Mouse (Mus musculus): ENCODE measurements at regions not wholly inside any gene's neighbourhood (a gene's known extent, or its start where the extent isn't known, plus 50 kb on each side); places are given as distances from the start of the nearest gene placed in this dataset.

GRCm38 (mm10) chr7:129876852-129877223 lies 285.2 kb downstream of the Wdr11 start:
- Histone ChIP-seq H3K4me3 (ENCODE audit: low read depth, low read length) (no peak overlapping the region), H3K4me2 (replicated peaks; ENCODE audit: low read depth, low read length) (no peak overlapping the region), H3K36me3 (ENCODE audit: control insufficient read depth, insufficient read depth, low read length) (no peaks in the 10 kb centered on the region), H3K9me3 (ENCODE audit: control insufficient read depth, low read depth, low read length) (no peaks in the 10 kb centered on the region), H3K27me3 (ENCODE audit: control insufficient read depth, insufficient read depth, low read length) (no peaks in the 10 kb centered on the region), H3K4me1 (ENCODE audit: control insufficient read depth, insufficient read depth, low read length) (peaks cover 19% of the 10 kb centered on the region; the same call in 1 of the 2 replicates), H3K27ac (ENCODE audit: low read length) (0 out of 2 replicates have a peak overlapping the region, but pooled peaks have one; percentile 45), H3K9ac (replicated peaks; ENCODE audit: low read depth, low read length) (no peak overlapping the region)
- no peak for ATAC-seq (ENCODE audit: insufficient number of reproducible peaks, insufficient read depth, low FRiP score, low read depth)

GRCm38 (mm10) chr7:129896291-129896690 lies 304.6 kb downstream of the Wdr11 start:
- Histone ChIP-seq H3K4me1 (ENCODE audit: control insufficient read depth, insufficient read depth, low read length) (0 out of 2 replicates have a peak, but pooled peaks cover 5% of the 10 kb centered on the region), H3K9me3 (ENCODE audit: control insufficient read depth, low read depth, low read length) (no peaks in the 10 kb centered on the region; the same call in 1 of the 2 replicates), H3K27ac (ENCODE audit: low read length) (no peak overlapping the region), H3K27me3 (ENCODE audit: control insufficient read depth, insufficient read depth, low read length) (no peaks in the 10 kb centered on the region), H3K9ac (replicated peaks; ENCODE audit: low read depth, low read length) (no peak overlapping the region), H3K36me3 (ENCODE audit: control insufficient read depth, insufficient read depth, low read length) (no peaks in the 10 kb centered on the region), H3K4me3 (ENCODE audit: low read depth, low read length) (no peak overlapping the region), H3K4me2 (replicated peaks; ENCODE audit: low read depth, low read length) (no peak overlapping the region)
- ATAC-seq (ENCODE audit: insufficient number of reproducible peaks, insufficient read depth, low FRiP score, low read depth) = no peak
- 70% methylated on average over 7 of the region's 7 CpGs for WGBS

- Histone ChIP-seq H3K4me3 (ENCODE audit: low read depth, low read length) (no peak overlapping the region), H3K36me3 (ENCODE audit: control insufficient read depth, insufficient read depth, low read length) (no peaks in the 10 kb centered on the region), H3K9me3 (ENCODE audit: control insufficient read depth, low read depth, low read length) (no peaks in the 10 kb centered on the region), H3K4me2 (replicated peaks; ENCODE audit: low read depth, low read length) (no peak overlapping the region), H3K4me1 (ENCODE audit: control insufficient read depth, insufficient read depth, low read length) (0 out of 2 replicates have a peak, but pooled peaks cover 5% of the 10 kb centered on the region), H3K27ac (ENCODE audit: low read length) (no peak overlapping the region), H3K27me3 (ENCODE audit: control insufficient read depth, insufficient read depth, low read length) (no peaks in the 10 kb centered on the region), H3K9ac (replicated peaks; ENCODE audit: low read depth, low read length) (no peak overlapping the region)
- WGBS = 61% methylated on average over 3 of the region's 3 CpGs
- ATAC-seq (ENCODE audit: insufficient number of reproducible peaks, insufficient read depth, low FRiP score, low read depth) = no peak
Measured at GRCm38 (mm10) chr7:129897511-129897910, 305.8 kb downstream of the Wdr11 start.

DNA sequence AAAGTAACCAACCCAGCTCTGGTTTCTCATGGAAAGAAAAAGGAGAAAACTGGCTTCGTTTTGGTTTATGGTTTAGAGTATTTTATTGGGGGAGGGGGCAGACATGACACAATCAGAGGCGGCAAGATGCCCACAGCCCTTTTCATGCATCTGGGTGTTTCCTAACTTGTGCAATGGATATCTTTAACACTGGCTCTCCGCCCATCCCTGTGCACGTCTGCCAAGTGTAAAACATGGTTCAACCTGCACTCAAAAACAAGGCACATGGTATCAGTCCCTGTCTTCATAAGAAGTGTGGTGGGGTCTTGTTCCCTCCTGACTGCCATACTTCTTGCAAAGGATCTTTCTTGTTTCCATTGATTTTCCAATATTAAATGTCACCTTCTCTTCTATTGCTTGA lies 310.6 kb downstream of the Wdr11 start:
- no peaks in the 10 kb centered on the region for H3K4me1 ChIP-seq (ENCODE audit: control insufficient read depth, insufficient read depth, low read length)
- H3K4me3 ChIP-seq (ENCODE audit: low read depth, low read length) = no peak overlapping the region
- H3K27ac ChIP-seq (ENCODE audit: low read length) = no peak overlapping the region
- H3K4me2 ChIP-seq (replicated peaks; ENCODE audit: low read depth, low read length) = no peak overlapping the region
- no peak for ATAC-seq (ENCODE audit: insufficient number of reproducible peaks, insufficient read depth, low FRiP score, low read depth)
- H3K9me3 ChIP-seq (ENCODE audit: control insufficient read depth, low read depth, low read length) = no peaks in the 10 kb centered on the region
- H3K9ac ChIP-seq (replicated peaks; ENCODE audit: low read depth, low read length) = no peak overlapping the region
- 88% methylated on average over 4 of the region's 4 CpGs for whole genome bisulfite sequencing
- no peaks in the 10 kb centered on the region for H3K36me3 ChIP-seq (ENCODE audit: control insufficient read depth, insufficient read depth, low read length)
- H3K27me3 ChIP-seq (ENCODE audit: control insufficient read depth, insufficient read depth, low read length) = no peaks in the 10 kb centered on the region

- ATAC-seq (ENCODE audit: insufficient number of reproducible peaks, insufficient read depth, low FRiP score, low read depth) = no peak
- H3K27me3 ChIP-seq (ENCODE audit: control insufficient read depth, insufficient read depth, low read length) = no peaks in the 10 kb centered on the region
- no peak overlapping the region for H3K9ac ChIP-seq (replicated peaks; ENCODE audit: low read depth, low read length)
- H3K4me2 ChIP-seq (replicated peaks; ENCODE audit: low read depth, low read length) = no peak overlapping the region
- no peak overlapping the region for H3K4me3 ChIP-seq (ENCODE audit: low read depth, low read length)
- H3K9me3 ChIP-seq (ENCODE audit: control insufficient read depth, low read depth, low read length) = no peaks in the 10 kb centered on the region
- H3K4me1 ChIP-seq (ENCODE audit: control insufficient read depth, insufficient read depth, low read length) = no peaks in the 10 kb centered on the region
- 80% methylated on average over 5 of the region's 5 CpGs for WGBS
- no peak overlapping the region for H3K27ac ChIP-seq (ENCODE audit: low read length)
- H3K36me3 ChIP-seq (ENCODE audit: control insufficient read depth, insufficient read depth, low read length) = no peaks in the 10 kb centered on the region
Measured at GRCm38 (mm10) chr7:129903126-129903525, 311.5 kb downstream of the Wdr11 start.

DNA sequence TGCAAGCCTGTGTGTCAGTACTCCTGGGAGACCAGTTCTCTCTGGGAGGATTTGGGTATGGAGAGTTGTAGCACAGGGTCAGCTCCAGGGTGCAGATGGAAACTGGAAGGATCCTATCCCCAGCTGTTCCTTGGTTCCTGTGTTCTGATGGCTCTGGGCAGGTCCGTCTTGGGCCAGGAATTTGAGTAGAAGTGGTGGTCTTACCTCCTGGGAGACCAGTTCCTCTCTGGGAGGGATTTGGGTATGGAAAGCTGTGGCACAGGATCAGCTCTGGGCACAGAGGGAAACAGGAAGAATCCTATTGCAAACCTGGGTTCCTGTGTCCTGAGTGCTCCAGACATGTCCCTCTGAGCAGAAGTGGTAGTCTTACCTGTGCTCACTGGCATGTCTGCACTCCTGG lies 314.5 kb downstream of the Wdr11 start:
- no peaks in the 10 kb centered on the region for H3K27me3 ChIP-seq (ENCODE audit: control insufficient read depth, insufficient read depth, low read length)
- no peak overlapping the region for H3K27ac ChIP-seq (ENCODE audit: low read length)
- H3K4me2 ChIP-seq (replicated peaks; ENCODE audit: low read depth, low read length) = no peak overlapping the region
- H3K9me3 ChIP-seq (ENCODE audit: control insufficient read depth, low read depth, low read length) = no peaks in the 10 kb centered on the region
- 91% methylated on average over 1 of the region's 1 CpGs for WGBS
- H3K9ac ChIP-seq (replicated peaks; ENCODE audit: low read depth, low read length) = no peak overlapping the region
- H3K4me3 ChIP-seq (ENCODE audit: low read depth, low read length) = no peak overlapping the region
- ATAC-seq (ENCODE audit: insufficient number of reproducible peaks, insufficient read depth, low FRiP score, low read depth) = no peak
- H3K4me1 ChIP-seq (ENCODE audit: control insufficient read depth, insufficient read depth, low read length) = no peaks in the 10 kb centered on the region
- no peaks in the 10 kb centered on the region for H3K36me3 ChIP-seq (ENCODE audit: control insufficient read depth, insufficient read depth, low read length)

DNA sequence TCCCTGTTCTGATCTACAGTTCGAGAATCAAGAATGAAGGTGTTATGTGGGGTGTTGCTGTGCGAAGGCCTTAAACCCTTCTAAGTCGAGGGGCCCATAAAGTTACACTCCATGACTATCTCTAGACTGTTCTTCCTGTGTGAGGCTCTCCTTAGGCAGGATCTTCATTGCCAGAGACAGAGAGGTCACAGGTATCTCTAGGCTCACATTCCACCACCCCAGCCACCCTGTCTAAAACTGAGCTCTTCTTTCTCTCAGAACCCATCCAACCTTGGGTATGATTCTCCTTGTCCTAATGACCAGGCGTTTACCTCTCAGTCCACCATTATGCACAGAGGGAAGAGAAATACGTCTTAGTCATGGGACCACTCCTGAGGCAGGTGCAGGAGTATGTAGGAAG lies 317.2 kb downstream of the Wdr11 start:
- Histone ChIP-seq H3K36me3 (ENCODE audit: control insufficient read depth, insufficient read depth, low read length) (no peaks in the 10 kb centered on the region), H3K4me2 (replicated peaks; ENCODE audit: low read depth, low read length) (no peak overlapping the region), H3K4me1 (ENCODE audit: control insufficient read depth, insufficient read depth, low read length) (no peaks in the 10 kb centered on the region), H3K27ac (ENCODE audit: low read length) (no peak overlapping the region), H3K9ac (replicated peaks; ENCODE audit: low read depth, low read length) (no peak overlapping the region), H3K27me3 (ENCODE audit: control insufficient read depth, insufficient read depth, low read length) (no peaks in the 10 kb centered on the region), H3K9me3 (ENCODE audit: control insufficient read depth, low read depth, low read length) (no peaks in the 10 kb centered on the region), H3K4me3 (ENCODE audit: low read depth, low read length) (no peak overlapping the region)
- no peak for ATAC-seq (ENCODE audit: insufficient number of reproducible peaks, insufficient read depth, low FRiP score, low read depth)
- WGBS = 90% methylated on average over 5 of the region's 5 CpGs

- Histone ChIP-seq H3K36me3 (ENCODE audit: control insufficient read depth, insufficient read depth, low read length) (no peaks in the 10 kb centered on the region), H3K9me3 (ENCODE audit: control insufficient read depth, low read depth, low read length) (no peaks in the 10 kb centered on the region), H3K27ac (ENCODE audit: low read length) (no peak overlapping the region), H3K4me2 (replicated peaks; ENCODE audit: low read depth, low read length) (no peak overlapping the region), H3K9ac (replicated peaks; ENCODE audit: low read depth, low read length) (no peak overlapping the region), H3K27me3 (ENCODE audit: control insufficient read depth, insufficient read depth, low read length) (no peaks in the 10 kb centered on the region), H3K4me1 (ENCODE audit: control insufficient read depth, insufficient read depth, low read length) (no peaks in the 10 kb centered on the region), H3K4me3 (ENCODE audit: low read depth, low read length) (no peak overlapping the region)
- 82% methylated on average over 1 of the region's 1 CpGs for WGBS
- no peak for ATAC-seq (ENCODE audit: insufficient number of reproducible peaks, insufficient read depth, low FRiP score, low read depth)
Measured at GRCm38 (mm10) chr7:129909730-129910129, 318.1 kb downstream of the Wdr11 start.

- Histone ChIP-seq H3K9me3 (ENCODE audit: control insufficient read depth, low read depth, low read length) (no peaks in the 10 kb centered on the region), H3K4me1 (ENCODE audit: control insufficient read depth, insufficient read depth, low read length) (no peaks in the 10 kb centered on the region), H3K9ac (replicated peaks; ENCODE audit: low read depth, low read length) (no peak overlapping the region), H3K27ac (ENCODE audit: low read length) (no peak overlapping the region), H3K4me2 (replicated peaks; ENCODE audit: low read depth, low read length) (no peak overlapping the region), H3K27me3 (ENCODE audit: control insufficient read depth, insufficient read depth, low read length) (no peaks in the 10 kb centered on the region), H3K36me3 (ENCODE audit: control insufficient read depth, insufficient read depth, low read length) (no peaks in the 10 kb centered on the region), H3K4me3 (ENCODE audit: low read depth, low read length) (no peak overlapping the region)
- ATAC-seq (ENCODE audit: insufficient number of reproducible peaks, insufficient read depth, low FRiP score, low read depth) = no peak
- WGBS = 70% methylated on average over 3 of the region's 3 CpGs
Measured at GRCm38 (mm10) chr7:129910826-129911225, 319.2 kb downstream of the Wdr11 start.

Data from stomach, embryonic 14.5 days (tissue).